Mouse (Mus musculus) olfactory bulb, adult 2 months (tissue): ENCODE measurements around the gene Mgat4c. TPM values are rescaled to one million over a fixed set of nuclear protein-coding genes. Genes with fewer than 3 reads are reported as not detected.
"Not testable (repeated sequence)": the region's sequence is repeated elsewhere in the genome, so short reads cannot be mapped to it uniquely, and the experiment has no call there.

Experiments used
- H3K27ac ChIP-seq: fragments of 200-500 bp; 2 replicates; pipeline ENCODE4 v1.5.1; 2012; ENCODE audit warnings: low read depth, low read length; ENCODE audit not compliant: insufficient read depth
- H3K4me1 ChIP-seq: fragments of 200-500 bp; 2 replicates; pipeline ENCODE4 v1.6.1; 2012; ENCODE audit warnings: low read length; ENCODE audit not compliant: control insufficient read depth, insufficient read depth
- H3K4me3 ChIP-seq: fragments of 200-500 bp; 2 replicates; pipeline ENCODE4 v1.5.1; 2012; ENCODE audit warnings: mild to moderate bottlenecking, low read depth, low read length, moderate library complexity; ENCODE audit not compliant: insufficient read depth
- CTCF ChIP-seq: fragments of 200-500 bp; IDR thresholded peaks from 2 replicates; pipeline ENCODE4 v1.5.1; 2012; ENCODE audit warnings: low read depth, mild to moderate bottlenecking, low read length, moderate library complexity; ENCODE audit not compliant: insufficient read depth
- POLR2A ChIP-seq: fragments of 200-500 bp; IDR thresholded peaks from 2 replicates; pipeline ENCODE4 v1.6.1; 2012; ENCODE audit warnings: mild to moderate bottlenecking, low read depth, low read length, moderate library complexity; ENCODE audit not compliant: insufficient read depth
- WGBS: fragments of 180-500 bp; shearing (Covaris S2); methylation state at CpG from one replicate; pipeline ENCODE4 v1.1.7; 2018; 5-methylcytosine and 5-hydroxymethylcytosine counted together
- polyA plus RNA-seq: library from polyadenylated mRNA; stranded (reverse); fragments of >200 nt; gene quantifications from 2 replicates; pipeline ENCODE4 v1.2.4, GENCODE M21; 2012; ENCODE audit warnings: low replicate concordance; ENCODE audit not compliant: missing spikeins, insufficient read depth, insufficient read length

The Mgat4c gene
- polyA plus RNA-seq, 1 experiment: not detected

DNA sequence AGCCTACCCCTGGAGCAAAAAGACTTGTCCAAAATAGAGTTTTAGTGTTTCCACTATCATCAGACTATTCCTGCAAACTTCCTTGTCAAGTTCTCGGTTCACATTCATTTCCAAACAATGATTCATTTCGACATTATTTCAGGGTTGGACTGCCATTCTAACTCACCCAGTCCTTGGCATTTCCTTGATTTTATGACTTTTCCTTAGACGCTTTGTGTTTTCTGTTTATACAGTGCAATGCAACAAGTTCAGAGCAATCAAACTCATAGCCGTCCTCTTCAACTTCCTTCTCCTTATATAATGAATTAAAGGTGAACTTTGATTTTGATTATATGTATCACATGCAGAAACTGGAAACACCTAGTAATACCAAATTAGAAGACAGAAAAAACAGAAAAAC, 696.1 kb downstream of the Mgat4c start:
- H3K4me1 ChIP-seq: no peaks in the 10 kb centered on the region
- no peak overlapping the region for H3K4me3 ChIP-seq
- WGBS: 88% methylated on average over 4 of the region's 4 CpGs
- TF ChIP-seq CTCF: no peak
- no peak for TF ChIP-seq POLR2A
- no peak overlapping the region for H3K27ac ChIP-seq

DNA sequence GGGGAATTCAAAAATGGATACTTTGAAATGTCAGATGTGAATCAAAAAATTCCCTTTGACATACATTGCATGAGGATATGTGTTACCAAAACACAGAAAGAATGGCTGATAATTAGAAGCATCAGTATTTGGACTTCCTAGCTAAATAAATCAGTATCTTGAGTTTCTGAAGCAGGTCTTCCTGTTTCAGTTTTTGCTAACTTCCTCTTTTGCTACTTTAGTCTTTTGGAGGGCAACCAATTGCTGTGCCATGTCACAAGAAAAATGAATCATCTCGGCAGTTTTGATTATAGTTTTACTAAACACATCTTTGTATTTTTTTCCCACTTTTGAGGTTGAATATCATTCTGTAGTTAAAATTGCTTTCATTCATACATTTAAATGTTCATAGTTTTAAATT, 707.9 kb downstream of the Mgat4c start:
- 95% methylated on average over 1 of the region's 1 CpGs for WGBS
- Histone ChIP-seq H3K4me3 (no peak overlapping the region), H3K27ac (no peak overlapping the region), H3K4me1 (no peaks in the 10 kb centered on the region)
- TF ChIP-seq CTCF: no peak

DNA sequence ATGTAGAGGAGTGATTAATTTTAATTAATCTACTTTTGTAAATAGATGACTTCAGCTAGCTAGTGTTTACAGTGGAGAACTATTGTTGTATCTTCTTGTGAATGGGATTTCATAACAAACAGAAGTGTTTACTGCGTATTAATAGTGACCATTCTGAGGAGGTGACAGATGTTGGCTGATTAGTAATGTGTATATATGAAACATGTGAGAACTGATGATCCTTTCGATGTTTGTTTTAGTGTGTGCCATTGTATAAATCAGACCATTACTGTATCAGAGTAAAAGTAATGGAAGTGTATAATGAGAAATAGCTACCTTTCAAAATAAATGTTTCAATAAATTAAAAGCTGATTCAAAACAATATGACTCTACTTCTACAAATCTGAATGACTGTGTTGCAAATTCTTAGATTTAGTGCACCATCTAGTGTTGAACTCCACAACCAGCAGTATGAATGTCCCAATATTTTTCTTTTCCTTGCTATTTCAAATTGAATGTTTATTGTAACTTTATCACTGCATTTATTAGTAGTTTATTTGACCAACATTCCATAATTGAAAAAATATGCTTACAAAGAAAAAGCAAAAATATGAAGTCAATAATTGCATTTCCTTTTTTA, 736.5 kb downstream of the Mgat4c start:
- no peak overlapping the region for H3K4me3 ChIP-seq
- no peak overlapping the region for H3K27ac ChIP-seq
- WGBS: 63% methylated on average over 2 of the region's 2 CpGs
- TF ChIP-seq CTCF: no peak
- no peak for TF ChIP-seq POLR2A
- no peaks in the 10 kb centered on the region for H3K4me1 ChIP-seq

GRCm38 (mm10) chr10:102435048-102435447, 753.8 kb downstream of the Mgat4c start:
- WGBS: 2% methylated on average over 7 of the region's 7 CpGs

DNA sequence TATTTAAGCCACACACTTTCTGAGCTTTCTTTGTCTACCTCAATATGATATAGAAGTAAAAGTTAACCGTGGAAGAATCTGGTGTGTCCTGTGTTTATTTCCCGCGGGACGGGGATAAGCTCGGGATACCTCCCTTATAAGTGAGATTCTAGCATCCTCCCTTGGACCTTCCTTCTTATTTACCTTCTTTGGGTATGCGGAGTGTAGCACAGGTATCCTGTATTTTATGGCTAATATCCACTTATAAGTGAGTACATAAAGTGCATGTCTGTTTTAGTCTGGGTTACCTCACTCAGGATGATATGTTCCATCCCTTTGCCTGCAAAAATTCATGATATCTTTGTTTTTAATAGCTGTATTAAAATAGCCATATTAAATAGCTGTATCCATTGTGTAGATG, 754.2 kb downstream of the Mgat4c start:
- not testable (repeated sequence) for H3K4me3 ChIP-seq, H3K4me1 ChIP-seq, H3K27ac ChIP-seq
- WGBS: 39% methylated on average over 6 of the region's 6 CpGs

More at GRCm38 (mm10) chr10:102435048-102435447, 753.8 kb downstream of the Mgat4c start:
- H3K27ac ChIP-seq, H3K4me1 ChIP-seq, H3K4me3 ChIP-seq: not testable (repeated sequence)
